Mouse (Mus musculus) spleen, adult 2 months (tissue): ENCODE measurements around the gene Btf3l4.

Experiments
- CTCF ChIP-seq: fragments of 200-500 bp; IDR thresholded peaks from 2 replicates; pipeline ENCODE4 v1.5.1; 2011; ENCODE audit warnings: mild to moderate bottlenecking, inconsistent platforms; ENCODE audit not compliant: insufficient read depth, insufficient read length, insufficient replicate concordance; ENCODE audit errors: extremely low read depth
- POLR2A ChIP-seq: fragments of 200-500 bp; IDR thresholded peaks from 2 replicates; pipeline ENCODE4 v1.6.1; 2011; ENCODE audit warnings: low read depth, low read length, inconsistent platforms

DNA sequence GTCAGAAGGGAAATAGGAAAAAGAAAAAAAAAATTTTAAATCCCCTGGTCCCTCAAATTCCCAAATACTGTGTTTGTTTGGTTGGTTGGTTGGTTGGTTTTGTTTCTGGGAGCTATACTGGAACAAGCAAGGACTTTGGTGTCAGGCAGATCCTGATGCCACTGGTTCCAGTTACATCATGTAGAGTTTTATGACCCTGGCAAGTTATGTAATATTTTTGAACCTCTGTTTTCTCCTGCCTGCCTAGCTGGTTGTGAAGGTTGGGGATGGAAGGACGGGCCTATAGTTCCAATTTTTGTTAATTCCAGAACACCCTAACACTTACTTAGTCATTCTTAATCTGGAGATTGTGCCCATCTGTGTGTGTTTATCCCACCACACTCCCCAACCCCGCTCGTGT, 51.8 kb downstream of the Btf3l4 start:
- no peak for TF ChIP-seq POLR2A
- no peak for TF ChIP-seq CTCF
